Mouse (Mus musculus) heart, adult 2 months (tissue): ENCODE measurements at regions not wholly inside any gene's neighbourhood (a gene's known extent, or its start where the extent isn't known, plus 50 kb on each side); places are given as distances from the start of the nearest gene placed in this dataset.
"Not testable (repeated sequence)": the region's sequence is repeated elsewhere in the genome, so short reads cannot be mapped to it uniquely, and the experiment has no call there.

Experiments used
- DNase-seq, 2 experiments: peaks; one replicate each; pipeline ENCODE4 v3.0.0; 2021
- H3K27ac ChIP-seq: fragments of 200-600 bp; 2 replicates; pipeline ENCODE4 v1.8.1; 2022
- H3K27me3 ChIP-seq: fragments of 200-500 bp; 2 replicates; pipeline ENCODE4 v1.6.1; 2012; ENCODE audit warnings: mild to moderate bottlenecking, low read length, inconsistent platforms, mixed read lengths; ENCODE audit not compliant: control insufficient read depth, insufficient read depth
- H3K36me3 ChIP-seq: fragments of 200-500 bp; 2 replicates; pipeline ENCODE4 v1.6.1; 2012; ENCODE audit warnings: low read length, inconsistent platforms; ENCODE audit not compliant: control insufficient read depth, insufficient read depth
- H3K4me1 ChIP-seq: fragments of 200-500 bp; 2 replicates; pipeline ENCODE4 v1.6.1; 2011; ENCODE audit warnings: low read length; ENCODE audit not compliant: control insufficient read depth, insufficient read depth
- H3K4me3 ChIP-seq: fragments of 200-600 bp; 2 replicates; pipeline ENCODE4 v1.8.1; 2022
- H3K79me2 ChIP-seq: fragments of 200-500 bp; replicated peaks from 2 replicates; pipeline ENCODE4 v1.6.1; 2012; ENCODE audit warnings: mild to moderate bottlenecking, inconsistent platforms, low read length, moderate library complexity, mixed read lengths; ENCODE audit not compliant: control insufficient read depth, insufficient read depth
- H3K9ac ChIP-seq: fragments of 200-500 bp; 2 replicates; pipeline ENCODE4 v1.6.1; 2012; ENCODE audit warnings: low read depth, mild to moderate bottlenecking, control low read depth, inconsistent platforms, low read length, mixed read lengths
- WGBS: fragments of 180-500 bp; shearing (Covaris S2); methylation state at CpG from one replicate; pipeline ENCODE4 v1.1.7; 2018; 5-methylcytosine and 5-hydroxymethylcytosine counted together
- intact Hi-C: fragments of 180-260 bp; cut with DNase I; formaldehyde crosslinking; loops from one replicate; pipeline ENCODE4 v1.15.1; 2025

- H3K27me3 ChIP-seq, H3K36me3 ChIP-seq, H3K9ac ChIP-seq, H3K4me1 ChIP-seq, H3K79me2 ChIP-seq, intact Hi-C loops, H3K27ac ChIP-seq, H3K4me3 ChIP-seq: not testable (repeated sequence)
- peak; percentile 1 to 12 for DNase-seq
- 94% methylated on average over 7 of the region's 17 CpGs for WGBS
These were observed 341.1 kb downstream of the Gm21739 start for GRCm38 (mm10) chrY:43923126-43923525.
